Mouse (Mus musculus) testis, postnatal 10 days (tissue): ENCODE data around the gene Ptges3l.
"Not testable (repeated sequence)": the region's sequence is repeated elsewhere in the genome, so short reads cannot be mapped to it uniquely, and the experiment has no call there.

ENCODE experiments used
- DNase-seq: peaks from one replicate; pipeline ENCODE4 v3.0.0; 2021; ENCODE audit warnings: low spot score

Gene Ptges3l

DNA sequence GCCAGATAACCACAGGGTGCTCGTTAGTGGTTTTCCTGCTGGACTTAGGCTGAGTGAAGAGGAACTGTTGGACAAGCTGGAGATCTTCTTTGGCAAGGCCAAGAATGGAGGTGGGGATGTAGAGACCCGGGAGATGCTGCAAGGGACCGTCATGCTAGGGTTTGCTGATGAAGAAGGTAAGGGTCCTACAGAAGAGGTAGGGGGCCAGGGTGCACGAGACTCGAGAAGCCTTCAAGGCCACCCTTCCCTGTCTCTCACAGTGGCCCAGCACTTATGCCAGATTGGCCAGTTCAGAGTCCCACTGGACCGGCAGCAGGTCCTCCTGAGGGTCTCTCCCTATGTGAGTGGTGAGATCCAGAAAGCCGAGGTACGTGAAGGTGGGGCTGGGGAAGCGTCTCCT, 32.5 kb upstream of the Ptges3l start:
- DNase-seq, result no peak

- no peak for DNase-seq
Observed at GRCm38 (mm10) chr11:101455627-101456026, 30.5 kb upstream of the Ptges3l start.

- DNase-seq, result no peak
Observed at GRCm38 (mm10) chr11:101454702-101455101, 29.6 kb upstream of the Ptges3l start.

GRCm38 (mm10) chr11:101452093-101452774, 27.1 kb upstream of the Ptges3l start:
- no peak for DNase-seq

DNA sequence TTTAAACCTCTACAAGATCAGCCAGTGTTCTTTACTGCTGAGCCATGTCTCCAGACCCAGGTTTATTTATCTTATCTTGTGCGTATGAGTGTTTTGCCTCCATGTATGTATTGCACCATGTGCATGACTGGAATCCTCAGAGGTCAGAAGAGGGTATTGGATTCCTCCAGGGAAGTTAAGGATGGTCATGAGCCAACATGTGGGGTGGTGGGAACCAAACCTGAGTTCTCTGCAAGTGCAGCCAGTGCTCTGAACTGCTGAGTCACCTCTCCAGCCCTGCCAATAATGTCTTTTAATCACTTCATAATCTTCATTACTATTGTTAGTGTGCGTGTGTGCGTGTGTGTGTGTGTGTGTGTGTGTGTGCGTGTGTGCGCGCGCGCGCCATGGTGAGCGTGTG, 26.4 kb upstream of the Ptges3l start:
- DNase-seq, result no peak

- DNase-seq, result no peak
Observed at GRCm38 (mm10) chr11:101450394-101450793, 25.3 kb upstream of the Ptges3l start.

DNA sequence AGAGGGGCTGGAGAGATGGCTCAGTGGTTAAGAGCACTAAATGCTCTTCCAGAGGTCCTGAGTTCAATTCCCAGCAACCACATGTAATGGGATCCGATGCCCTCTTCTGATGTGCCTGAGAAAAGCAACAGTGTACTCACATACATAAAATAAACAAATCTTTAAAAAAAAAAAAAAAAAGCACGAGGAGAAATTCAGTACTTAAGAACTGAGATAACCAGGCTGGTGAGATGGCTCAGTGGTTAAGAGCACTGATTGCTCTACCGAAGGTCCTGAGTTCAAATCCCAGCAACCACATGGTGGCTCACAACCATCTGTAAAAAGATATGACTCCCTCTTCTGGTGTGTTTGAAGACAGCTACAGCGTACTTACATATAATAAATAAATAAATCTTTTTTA, 24.5 kb upstream of the Ptges3l start:
- DNase-seq, result not testable (repeated sequence)

- no peak for DNase-seq
Observed at GRCm38 (mm10) chr11:101448899-101449298, 23.8 kb upstream of the Ptges3l start.

GRCm38 (mm10) chr11:101448274-101448746, 23.2 kb upstream of the Ptges3l start, which contains the start of gene Ifi35:
Ifi35 (plus strand) TSS chr11:101448407.
- peak; percentile 78 for DNase-seq

DNA sequence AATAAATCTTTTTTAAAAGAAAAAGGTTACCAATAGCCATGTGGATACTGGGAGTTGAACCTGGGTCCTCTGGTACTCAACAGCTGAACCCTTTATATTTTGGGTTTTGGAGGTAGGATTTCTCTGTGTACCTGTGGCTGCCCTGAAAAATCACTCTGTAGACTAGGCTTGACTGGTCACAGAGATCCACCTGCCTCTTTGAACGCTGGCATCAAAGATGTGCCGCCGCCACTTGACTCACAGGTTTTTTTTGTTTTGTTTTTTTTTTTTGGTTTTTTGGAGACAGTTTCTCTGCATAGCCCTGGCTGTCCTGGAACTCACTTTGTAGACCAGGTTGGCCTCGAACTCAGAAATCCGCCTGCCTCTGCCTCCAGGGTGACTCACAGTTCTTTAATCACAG, 22.7 kb upstream of the Ptges3l start:
- no peak for DNase-seq

GRCm38 (mm10) chr11:101446860-101447259, 21.7 kb upstream of the Ptges3l start:
- DNase-seq, result not testable (repeated sequence)

DNA sequence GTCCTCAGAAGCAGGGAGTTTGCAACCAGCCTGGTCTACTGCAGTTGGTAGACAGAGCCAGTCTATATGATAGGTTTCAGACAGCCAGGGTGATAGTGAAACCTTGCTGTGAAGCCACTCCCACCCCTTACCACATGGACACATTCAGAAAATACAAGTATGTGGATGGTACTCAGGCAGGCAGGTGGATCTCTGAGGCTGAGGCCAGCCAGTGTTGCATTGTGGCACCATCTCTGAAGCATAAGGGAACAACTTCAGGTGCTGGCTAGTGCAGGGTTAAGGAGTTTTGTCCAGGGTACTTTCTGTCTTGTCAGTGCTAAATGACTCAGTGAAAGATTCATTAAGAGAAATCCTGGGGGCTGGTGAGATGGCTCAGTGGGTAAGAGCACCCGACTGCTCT, 21.2 kb upstream of the Ptges3l start:
- no peak for DNase-seq

- no peak for DNase-seq
Observed at GRCm38 (mm10) chr11:101442760-101443159, 17.6 kb upstream of the Ptges3l start.

GRCm38 (mm10) chr11:101442127-101442693, 17.1 kb upstream of the Ptges3l start, which contains the start of gene Rpl27:
Rpl27 (plus strand) TSS chr11:101442298.
- peak; percentile 91 for DNase-seq

GRCm38 (mm10) chr11:101441450-101442126, 16.5 kb upstream of the Ptges3l start:
- not testable (repeated sequence) for DNase-seq

GRCm38 (mm10) chr11:101438006-101438405, 12.9 kb upstream of the Ptges3l start:
- DNase-seq, result not testable (repeated sequence)

GRCm38 (mm10) chr11:101436916-101437315, 11.8 kb upstream of the Ptges3l start:
- DNase-seq, result no peak

- no peak for DNase-seq
Observed at GRCm38 (mm10) chr11:101435831-101436230, 10.7 kb upstream of the Ptges3l start.

DNA sequence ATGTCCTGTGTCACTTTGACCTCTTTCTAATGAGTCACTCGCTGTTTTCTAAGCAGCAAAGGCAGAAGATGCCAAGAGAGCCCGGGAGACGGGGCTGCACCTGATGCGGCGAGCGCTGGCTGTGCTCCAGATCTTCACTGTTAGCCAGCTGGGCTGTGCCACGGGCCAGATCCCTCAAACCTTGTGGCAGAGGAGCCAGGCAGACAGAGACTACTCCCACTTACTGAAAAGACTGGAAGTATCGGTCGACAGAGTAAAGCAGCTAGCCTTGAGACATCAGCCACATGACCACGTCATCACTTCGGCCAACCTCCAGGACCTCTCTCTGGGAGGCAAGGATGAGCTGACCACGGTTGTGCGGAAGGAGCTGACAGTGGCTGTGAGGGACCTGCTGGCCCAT, 8.3 kb upstream of the Ptges3l start:
- no peak for DNase-seq

DNA sequence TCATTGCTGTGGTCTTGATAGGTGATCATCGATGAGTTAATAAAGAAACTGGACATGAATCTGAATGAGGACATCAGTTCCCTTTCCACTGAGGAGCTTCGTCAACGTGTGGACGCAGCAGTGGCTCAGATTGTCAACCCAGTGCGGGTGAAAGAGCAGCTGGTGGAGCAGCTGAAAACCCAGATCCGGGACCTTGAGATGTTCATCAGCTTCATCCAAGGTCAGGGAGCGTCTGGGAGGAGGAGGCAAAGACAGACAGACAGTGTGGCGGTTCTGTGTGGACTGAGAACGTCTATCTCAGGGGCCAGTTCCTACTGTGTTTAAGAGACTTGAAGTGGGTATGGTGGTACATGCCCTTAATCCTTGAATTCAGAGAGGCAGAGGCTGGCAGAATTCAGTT, 6.2 kb upstream of the Ptges3l start:
- DNase-seq, result no peak

DNA sequence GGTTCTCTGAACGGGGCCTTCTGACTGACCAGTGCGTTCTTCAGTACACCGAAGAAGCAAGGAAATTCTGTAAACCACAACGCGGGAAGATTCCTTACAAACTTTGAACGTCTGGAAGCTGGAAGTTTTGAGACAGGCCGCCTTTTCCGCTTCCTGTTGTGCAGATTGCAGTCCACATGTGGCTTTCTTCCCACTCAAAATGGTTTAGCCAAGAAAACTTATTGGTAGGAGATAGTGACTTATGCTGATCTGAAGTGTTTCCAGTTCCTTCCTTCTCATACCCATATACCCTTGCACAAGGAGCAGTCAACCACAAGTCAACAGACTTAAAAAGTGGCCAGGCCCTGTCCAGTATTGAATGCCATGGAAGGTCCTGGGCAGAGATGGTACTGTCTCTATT, 1.0 kb upstream of the Ptges3l start:
- no peak for DNase-seq

- DNase-seq, result no peak
Observed at GRCm38 (mm10) chr11:101424105-101424851, 855 bp downstream of the Ptges3l start, which contains the start of gene Gm27029. Gm27029 (minus strand) TSS chr11:101424796.
